Mouse (Mus musculus): Measurements from ENCODE around the gene Mrgbp.

- TF ChIP-seq POLR2A (IDR thresholded peaks at IDR 0.05; ENCODE audit: extremely low read depth, insufficient read depth, low read length) = no peak
- no peak for TF ChIP-seq CTCF (IDR thresholded peaks at IDR 0.05; ENCODE audit: low read depth, low read length)
These were observed 17.1 kb downstream of the Mrgbp start for GRCm38 (mm10) chr2:180598157-180598705.
